Mouse (Mus musculus) layer of hippocampus, adult 9-10 months (tissue): ENCODE results near the gene Setd7.

ENCODE experiments used
- DNase-seq: peaks from one replicate; pipeline ENCODE4 v3.0.0; 2022; ENCODE audit warnings: low spot score

The Setd7 gene

DNA sequence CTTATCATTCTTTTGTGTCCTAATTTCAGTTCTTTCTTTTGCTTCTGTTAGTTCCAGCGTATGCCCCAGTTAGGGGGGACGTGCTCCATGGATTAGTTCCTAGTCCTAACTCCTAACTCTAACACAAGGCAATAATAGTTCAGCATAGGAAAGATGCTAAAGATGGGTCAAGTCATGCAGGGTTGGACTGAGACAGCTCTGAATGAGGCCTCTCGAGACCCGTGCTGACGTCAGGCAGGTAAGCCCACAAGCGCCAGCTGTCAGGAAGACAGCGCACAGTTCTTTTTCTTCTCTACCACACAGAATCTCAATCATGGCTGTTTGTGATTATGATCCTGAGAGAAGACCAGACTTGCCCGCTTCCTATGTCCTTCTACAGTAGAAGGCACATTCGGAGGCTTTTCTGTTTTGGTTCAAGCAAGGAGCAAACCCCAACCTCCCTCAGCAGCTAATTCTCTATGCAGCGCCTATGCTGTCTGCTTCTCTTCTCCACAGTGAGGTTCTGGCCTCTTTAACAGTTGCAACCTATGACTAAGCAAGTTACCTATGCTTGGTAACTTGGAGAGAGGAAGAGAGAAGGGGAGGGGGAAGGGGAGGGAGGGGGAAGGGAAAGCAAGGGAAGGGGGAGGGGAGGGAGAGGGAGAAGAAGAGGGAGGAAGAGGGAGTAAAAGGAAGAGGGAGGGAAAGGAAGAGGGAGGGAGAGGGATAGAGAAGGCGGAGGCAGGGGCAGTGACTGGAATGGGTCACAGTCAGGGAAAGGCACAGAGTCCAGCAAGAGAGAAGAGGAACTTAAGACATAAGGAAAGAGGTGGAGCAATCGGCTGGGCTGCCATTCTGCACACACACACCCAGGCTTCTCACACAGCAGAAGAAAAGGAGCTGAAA lies 42.6 kb downstream of the Setd7 start:
- DNase-seq: no peak

DNA sequence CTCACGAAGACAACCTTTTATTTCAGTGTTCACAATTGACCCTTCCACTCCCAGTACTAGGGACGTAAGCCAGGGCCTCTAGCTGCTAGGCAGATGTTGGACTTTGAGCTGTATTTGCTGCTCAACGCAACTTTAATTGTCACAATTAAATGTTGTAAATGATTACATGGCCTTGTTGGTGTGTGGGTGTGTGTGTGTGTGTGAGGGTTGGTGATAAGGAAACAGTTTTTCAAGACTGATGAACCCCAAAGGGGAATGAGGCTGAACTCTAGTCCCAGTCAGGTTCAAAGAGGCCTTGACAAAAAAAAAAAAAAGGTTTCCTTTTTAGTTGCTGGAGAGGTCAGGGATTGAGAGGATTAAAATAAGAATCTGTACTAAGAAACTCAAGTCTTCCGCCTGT lies 43.2 kb downstream of the Setd7 start:
- no peak for DNase-seq

DNA sequence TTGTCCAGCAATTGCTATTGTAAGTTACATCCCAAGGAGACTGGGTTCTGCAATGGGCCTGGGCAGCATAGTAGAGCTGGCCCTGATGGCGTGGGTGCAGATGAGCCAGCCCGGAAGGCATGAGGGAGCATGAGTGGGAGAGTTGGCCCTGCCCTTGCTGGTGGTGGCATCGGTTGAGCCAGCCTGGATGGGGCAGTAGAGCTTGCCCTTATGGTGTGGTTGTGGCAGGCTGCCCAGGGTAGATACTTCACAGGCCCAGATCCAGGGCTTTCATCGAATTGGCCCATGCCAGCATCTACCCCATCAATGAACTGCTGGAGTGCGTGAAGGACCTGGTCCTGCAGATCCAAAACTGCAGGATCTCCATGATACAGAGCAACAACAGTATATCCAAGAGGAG lies 48.7 kb downstream of the Setd7 start:
- no peak for DNase-seq

DNA sequence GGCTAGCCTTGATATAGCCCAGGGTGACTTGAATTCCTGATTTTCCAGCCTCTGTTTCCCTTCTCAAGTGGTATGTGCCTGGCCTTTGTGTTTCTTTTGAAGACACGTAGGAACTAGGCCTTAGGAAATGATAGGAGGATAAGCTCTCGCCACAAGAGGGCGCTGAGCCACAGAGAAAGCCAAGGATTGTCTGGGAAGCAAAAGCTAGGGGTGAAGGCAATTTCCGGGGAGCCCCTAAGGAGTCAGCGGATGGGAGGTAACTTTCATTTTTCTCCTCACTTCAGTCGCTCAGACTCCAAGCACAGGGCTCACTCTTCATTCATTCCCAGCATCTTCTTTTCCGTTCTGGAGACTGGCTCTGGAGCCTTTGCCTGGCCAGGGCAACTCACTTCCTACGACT lies 49.8 kb downstream of the Setd7 start:
- peak; percentile 83 for DNase-seq

DNA sequence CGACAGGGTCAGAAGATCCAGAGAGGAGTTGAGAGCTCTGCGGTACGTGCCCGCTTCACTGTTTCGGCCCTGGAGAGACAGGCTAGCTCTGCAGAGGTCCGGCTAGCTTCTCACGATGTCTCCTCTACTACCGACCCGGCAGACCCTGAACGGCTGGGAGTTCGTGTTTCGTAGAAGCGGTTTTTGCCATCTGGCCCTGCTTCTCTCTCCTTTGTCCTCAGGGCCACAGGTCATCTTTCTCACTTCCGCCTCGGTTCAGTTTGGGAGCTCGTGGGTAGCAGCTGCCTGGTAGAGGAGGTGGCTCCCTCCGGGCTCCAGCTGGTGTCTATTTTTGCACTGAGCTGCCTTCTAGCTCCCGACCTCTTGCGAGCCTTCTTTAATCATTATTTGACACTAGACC lies 55.2 kb downstream of the Setd7 start:
- no peak for DNase-seq

DNA sequence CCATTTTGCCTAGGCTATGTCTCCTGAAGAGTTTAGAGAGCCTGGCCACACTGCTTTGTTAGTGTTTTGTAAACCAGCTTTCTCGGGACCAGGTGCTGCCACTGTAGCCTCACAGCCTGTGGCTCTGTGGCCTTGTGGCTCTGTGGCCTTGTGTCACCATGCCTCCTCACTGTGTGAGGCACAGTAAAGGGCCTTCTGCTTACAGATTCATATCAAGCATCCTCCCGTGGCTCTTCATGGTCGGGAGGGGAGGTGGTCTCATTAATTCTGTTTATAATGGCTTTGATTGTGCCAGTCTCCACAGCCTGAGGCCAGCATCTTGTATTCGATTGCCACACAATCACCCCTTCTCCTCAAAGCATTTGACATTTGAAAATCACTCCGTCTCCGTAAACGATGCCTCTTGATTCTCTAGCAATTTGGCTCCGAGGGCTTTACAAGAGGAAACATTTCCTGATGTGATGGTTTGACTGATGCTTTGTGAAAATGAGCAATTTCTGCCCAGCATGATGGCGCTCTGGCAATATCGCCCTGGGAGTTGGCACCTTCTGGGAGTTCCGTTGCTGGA lies 56.2 kb downstream of the Setd7 start:
- DNase-seq: no peak

DNA sequence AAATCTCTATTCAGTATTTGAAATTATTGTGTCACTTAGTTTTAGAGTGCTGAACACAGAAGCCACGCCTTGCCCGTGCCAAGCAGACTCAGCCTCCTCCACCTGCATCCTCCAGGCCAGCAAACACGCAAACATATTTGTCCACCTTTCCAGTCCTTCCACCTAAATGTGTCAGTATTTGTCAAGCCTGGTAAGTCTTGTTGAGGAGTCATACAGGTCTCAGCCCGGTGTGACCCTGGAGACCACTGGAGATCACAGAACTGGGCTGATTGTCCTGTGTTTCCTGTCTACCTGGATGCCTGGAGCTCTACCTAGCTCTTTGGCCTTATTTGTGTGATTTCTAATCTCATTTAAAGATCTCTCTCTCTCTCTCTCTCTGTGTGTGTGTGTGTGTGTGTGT lies 60.8 kb downstream of the Setd7 start:
- DNase-seq: no peak

DNA sequence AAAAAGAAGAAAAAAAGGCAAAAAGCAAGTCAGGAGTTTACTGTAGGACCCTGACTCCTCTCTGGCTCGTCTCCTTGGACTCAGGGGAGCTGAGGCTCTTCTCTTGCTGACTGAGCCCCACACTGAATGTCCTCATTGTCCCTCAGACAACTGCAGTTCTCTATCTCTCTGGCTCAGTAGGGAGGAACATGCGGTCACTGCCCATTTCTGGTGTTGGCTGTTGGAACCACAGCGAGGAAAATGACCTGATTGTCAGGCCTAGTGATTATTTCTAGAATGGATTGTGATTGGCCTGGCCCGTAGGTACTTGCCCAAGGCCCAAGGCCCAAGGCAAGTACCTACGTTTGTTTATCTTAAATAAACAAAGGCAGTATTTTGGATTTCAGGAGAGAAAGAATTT lies 62.0 kb downstream of the Setd7 start:
- DNase-seq: no peak

DNA sequence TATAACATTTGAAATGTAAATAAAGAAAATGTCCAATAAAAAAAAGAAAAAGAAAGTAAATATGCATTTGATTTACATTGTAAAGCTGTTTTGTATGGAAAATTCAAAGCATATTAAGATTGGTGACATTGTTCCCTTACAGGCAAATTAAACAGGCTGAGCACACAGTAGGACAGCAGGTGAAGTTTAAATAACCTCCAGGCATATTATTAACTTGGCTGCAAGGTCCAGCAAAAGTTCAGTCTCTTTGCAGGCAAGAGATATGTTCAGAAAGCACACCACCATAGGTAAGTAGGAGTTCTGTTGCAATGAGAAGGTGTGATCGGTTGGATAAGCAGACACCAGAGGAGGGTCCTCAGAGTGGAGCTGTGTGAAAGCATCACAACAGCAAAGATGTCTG lies 62.7 kb downstream of the Setd7 start:
- DNase-seq: no peak

DNA sequence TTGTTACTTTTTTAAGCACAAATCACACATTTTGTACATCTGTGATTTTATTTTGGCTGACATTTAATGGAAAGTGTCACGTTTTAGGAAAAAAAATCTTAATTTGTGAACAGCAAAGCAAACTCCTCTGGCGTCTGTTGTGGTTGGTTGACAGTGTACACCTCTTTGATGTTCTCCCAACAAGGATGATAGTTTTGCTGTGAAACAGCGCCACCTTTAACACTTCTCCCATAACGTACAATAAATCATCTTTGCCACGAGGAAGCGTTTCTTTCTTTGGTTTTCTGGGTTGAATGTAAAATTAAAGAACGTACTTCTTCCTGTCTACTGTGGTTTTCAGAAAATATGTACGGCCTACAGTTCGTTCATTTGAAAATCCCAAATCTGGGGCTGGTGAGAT lies 65.0 kb downstream of the Setd7 start:
- DNase-seq: no peak

DNA sequence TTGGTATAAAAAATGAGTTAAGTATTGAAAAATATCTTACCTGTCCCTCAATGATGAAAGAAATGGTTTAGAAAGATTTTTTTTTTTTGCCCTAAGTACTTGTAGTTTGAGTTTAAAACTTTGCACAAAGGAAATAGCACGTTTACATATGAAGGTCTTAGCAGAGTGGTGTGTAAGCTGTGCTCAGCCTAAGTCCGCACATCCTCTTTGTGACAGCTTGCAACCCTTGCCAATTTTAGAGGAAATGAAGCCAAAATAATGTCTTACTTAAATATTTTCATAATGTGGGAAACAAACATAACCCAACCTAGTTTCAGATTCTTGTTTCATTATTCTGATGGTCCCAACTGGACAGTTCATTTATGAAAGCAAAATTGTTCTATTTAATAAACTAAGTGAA lies 66.2 kb downstream of the Setd7 start:
- DNase-seq: no peak

DNA sequence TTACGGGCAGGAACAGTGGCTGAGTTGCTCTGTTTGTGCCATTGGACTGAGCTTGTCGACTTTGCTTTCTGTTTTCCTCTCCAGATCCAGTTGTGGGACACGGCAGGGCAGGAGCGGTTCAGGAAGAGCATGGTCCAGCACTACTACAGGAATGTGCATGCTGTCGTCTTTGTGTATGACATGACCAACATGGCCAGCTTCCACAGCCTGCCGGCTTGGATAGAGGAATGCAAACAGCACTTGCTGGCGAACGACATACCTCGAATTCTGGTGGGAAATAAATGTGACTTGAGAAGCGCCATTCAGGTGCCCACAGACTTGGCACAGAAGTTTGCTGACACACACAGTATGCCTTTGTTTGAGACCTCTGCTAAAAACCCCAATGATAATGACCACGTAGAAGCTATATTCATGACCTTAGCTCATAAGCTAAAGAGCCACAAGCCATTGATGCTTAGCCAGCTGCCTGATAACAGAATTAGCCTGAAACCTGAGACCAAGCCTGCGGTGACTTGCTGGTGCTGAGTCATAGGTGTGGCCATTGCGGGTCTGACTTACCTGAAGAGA lies 67.3 kb downstream of the Setd7 start:
- DNase-seq: no peak

DNA sequence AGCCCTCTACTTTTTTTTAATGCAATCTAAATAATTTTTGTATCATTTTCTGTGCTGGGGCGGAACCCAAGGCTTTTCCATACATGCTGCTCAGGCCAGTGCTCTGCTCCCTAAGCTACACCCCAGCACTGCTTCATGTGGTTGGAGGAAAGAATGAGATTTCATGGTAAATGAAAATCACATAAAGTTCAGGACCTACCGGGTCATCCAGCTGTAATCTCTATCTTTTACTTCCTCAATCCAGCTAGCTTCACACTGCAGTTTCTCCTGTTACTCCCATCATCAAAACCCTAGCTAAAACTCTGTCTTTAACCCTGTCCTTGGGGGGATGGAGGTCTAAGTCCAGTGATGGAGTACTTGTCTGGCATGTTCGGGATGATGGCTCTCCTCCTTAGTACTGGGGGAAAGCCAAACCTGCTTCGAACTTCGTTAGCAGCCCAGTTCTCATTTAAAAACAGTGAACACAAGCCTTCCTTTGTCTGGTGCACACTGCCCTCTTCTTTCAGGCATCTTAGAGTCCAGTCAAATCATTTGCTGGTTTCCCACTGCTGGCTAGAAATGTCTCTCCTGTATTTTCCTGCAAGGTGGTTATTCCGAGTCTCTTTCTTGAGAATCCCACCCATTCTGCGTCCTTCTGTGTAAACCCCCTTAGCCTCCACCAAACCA lies 70.5 kb downstream of the Setd7 start:
- no peak for DNase-seq

DNA sequence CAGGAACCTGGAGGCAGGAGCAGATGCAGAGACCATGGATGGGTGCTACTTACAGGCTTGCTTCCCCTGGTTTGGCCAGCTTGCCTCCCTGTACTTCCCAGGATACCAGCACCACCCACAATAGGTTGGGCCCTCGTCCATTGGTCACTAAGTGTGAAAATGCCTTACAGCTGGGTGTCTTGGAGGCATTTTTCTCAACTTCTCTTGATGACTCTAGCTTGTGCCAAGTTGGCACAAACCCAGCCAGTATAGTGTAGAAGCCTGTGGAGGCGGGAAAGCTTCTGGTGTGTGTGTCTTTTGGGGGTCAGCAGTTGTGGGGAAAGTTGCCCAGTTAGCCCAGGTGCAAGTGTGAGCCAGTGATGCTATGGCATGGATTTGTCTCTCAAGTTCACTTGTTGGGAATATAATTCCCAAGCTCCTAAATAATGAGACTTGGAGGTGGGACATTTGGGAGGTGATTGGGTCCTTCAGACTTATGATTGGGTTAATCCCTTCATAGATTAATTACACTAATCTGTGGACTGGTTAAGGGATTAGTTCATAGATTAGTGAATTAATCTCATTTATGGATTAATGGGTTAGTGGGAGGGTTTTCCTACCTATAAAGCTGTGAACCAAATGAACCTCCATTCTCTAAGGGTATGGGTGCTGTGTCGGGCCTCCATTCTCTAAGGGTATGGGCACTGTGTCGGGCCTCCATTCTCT lies 74.0 kb downstream of the Setd7 start:
- no peak for DNase-seq

DNA sequence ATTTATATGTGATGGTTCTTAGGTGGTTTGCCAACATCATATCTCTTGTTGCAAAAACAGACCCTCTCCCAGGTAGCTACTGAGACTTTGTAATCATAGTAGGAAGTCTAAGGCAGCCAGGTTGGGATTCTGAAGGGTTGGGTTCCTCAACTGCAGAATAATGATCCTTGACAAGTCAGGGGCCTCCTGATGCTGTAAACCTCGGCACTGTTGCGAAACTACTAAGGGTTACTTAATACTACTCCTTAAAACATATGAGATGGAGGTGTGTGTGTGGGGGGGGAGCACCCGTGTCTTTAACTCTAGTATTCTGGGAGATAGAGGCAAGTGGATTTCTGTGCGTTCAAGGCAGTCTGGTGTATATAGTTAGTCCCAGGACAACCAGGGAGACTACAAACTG lies 75.3 kb downstream of the Setd7 start:
- no peak for DNase-seq

DNA sequence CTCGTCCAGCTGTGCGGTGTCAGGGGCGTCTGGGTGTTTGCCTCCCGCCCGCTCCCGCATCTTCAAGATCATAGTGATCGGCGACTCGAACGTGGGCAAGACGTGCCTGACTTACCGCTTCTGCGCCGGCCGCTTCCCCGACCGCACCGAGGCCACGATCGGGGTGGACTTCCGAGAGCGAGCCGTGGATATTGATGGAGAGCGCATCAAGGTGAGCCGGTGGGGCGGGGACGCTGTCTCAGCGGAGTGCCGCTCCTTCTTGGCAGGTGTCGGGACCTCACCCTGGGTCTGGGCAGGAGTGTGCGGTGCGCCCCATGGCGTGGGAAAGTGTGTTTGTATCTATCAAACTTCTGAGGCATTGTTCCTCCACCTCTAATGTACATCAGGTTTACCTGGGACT lies 76.3 kb downstream of the Setd7 start:
- DNase-seq: no peak

DNA sequence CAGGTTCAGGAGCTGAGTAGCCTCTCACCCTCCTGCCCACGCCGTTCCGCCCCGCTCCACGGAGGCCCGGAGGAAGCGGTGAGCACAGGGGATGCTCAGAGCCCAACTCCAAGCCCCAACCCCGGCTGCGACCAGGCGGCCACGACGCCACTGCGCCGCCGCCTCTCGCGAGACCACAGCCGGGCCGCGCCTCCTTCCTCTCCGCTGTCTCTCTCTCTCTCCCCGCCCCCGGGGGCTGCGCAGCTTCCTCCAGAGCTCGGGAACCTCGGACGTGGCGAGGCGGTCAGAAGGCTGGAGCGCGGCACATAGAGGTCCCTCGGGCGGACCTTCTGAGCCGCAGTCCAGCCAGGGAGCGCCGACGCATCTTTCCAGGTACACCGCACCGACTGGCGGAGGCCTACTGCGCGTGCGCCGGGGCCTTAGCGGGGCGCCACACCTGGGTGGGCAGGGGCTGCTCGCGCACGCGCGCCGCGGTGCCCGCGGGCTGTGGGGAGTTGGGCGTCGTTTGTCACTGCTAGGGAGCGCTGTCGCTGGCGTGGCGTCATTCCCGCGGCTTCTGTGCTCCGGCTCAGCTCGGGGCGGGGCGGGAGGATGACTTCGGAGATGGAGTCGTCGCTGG lies 76.8 kb downstream of the Setd7 start, which contains the start of gene Rab33b:
TSS of gene Rab33b (plus strand) at position 180 of the 619 bp plus-strand sequence.
- DNase-seq: peak; percentile 89

DNA sequence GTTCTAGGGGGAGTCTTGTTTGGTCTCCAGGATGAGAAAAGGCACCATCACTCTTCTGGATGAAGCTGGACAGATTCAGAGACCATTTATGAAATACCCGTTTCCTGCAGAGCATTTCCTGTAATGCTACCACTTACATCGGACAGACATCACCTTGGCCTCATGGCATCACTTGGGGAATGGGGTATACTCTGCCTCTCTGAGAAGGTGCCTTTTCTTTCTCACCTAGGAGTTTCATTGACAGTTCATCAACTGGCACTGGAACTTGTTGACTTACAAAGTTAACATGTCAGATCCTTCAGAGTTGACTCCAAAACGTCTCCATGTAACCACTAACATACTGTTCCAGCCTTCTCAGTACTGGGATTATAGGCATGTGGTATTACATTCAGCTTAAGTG lies 77.9 kb downstream of the Setd7 start:
- no peak for DNase-seq

DNA sequence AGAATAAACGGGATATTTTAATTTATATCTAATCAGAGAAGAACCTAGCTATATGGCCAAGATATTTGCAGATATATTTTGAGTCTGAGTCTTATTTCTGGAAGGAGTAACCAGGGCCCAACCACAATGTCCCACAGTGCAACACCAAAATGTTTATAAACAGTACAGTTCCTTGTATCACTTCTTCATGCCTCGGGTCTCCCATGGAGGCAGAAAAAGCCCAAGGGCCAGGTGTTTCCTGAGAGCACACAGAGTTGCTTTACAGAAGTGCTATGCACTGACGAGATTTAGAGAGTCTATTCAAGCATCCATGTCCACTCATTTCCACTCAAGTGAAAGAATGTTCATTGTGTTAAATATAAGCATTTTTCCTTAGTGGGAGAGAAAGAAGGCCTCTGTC lies 78.8 kb downstream of the Setd7 start:
- no peak for DNase-seq

DNA sequence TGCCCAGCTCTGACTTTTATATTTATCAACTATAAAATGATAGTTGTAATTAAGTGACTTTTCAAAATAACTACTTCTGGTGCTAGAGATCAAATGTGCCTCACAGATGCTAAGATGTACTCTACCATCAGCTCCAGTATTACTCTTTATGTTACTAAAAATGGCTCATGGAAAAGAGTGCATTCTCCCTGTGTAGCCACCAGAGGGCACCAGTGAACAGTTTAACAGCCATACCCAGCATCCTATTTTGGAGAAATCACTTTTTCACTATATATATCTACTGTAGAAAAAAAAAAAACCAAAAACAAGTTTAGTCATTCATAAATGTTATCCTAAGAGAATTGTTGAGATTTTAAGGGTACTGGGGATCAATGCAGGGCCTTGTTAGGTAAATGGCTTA lies 79.6 kb downstream of the Setd7 start:
- DNase-seq: peak; percentile 44

DNA sequence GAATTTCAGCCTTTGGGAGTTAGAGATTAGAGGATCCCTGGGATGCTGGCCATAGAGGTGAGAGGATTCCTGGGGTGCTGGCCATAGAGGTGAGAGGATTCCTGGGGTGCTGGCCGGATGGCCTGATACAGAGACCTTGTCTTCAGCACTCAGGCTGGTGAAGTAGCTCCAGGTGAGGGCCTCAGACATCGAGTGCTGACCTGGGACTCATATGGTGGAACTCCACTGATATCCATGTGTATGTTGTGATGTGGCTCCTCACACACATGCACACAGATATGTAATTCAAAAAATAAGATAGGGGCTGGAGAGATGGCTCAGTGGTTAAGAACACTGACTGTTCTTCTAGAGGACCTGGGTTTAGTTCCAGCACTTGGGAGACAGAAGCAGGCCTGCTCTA lies 80.8 kb downstream of the Setd7 start:
- DNase-seq: no peak

DNA sequence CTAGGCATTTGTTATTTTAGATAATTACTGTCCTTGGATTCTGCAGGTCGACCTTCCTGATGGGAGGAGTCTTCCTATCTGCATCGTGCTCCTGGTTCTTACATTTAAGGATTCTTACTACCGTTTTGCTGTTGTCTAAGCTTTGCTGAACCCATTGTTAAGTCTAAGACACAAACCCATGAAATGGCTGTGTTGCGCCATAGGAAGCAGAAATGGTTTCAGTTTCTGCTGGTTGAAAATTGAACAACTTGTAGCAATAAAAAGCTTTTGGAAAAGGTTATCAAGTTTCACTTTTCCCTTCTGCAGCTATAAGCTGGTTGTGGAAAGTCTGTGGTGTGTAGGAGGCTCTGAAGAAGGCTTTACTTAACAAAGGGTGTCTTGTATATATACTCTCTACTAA lies 85.0 kb downstream of the Setd7 start:
- DNase-seq: no peak
